Mouse (Mus musculus): ENCODE measurements around the gene Padi4.

GRCm38 (mm10) chr4:140815996-140816917, 42.2 kb upstream of the Padi4 start:
- TF ChIP-seq GATA1 (IDR thresholded peaks at IDR 0.05; ENCODE audit: borderline replicate concordance, low read length) (no peak), CTCF (IDR thresholded peaks at IDR 0.05; ENCODE audit: low read depth, low read length) (no peak)

Measured in G1E (cell line).